Mouse (Mus musculus): ENCODE measurements around the gene Pgm2l1.
A peak's percentile ranks its signal among the peaks of the same experiment; 100 is the strongest.

Gene Pgm2l1

DNA sequence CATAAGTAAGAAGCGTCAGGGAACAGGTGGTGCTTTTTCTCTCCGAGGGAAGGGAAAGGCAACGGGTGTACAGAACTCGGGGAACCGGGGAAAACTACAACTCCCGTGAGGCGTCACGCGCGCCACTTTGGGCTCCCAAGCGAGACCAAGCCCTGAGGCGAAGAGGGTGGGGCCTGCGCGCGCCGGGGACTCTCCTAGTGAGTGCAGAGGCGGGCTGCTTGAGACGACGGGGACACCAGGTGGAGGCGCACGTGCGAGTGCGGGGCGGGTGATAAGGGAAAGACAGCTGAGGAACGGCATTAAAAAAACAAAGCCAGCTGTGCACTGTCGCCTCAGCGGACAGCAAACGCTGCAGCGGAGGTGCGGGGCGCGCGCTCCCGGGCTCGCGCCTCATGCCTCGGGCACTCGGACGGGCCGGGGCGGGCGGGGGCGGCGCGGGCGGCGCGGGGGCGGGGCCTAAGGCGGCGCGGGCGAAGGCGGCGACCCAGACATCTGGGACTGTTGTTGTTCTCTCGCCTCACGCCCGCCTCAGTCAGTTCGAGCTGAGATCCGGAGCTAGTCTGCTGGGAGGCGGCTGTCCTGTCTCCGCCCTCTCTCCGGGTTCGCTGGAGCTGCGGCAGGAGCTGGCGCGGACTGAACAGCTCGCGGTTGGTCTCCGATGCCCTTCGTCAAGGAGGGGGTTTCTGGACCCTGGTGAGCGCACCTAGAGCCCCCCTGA is at the start of gene Pgm2l1:
Pgm2l1 (plus strand) TSS at position 237 of the 718 bp plus-strand sequence.
- DNase-seq (ENCODE audit: low spot score in 2 of 2): peak; percentile 93 to 97

DNA sequence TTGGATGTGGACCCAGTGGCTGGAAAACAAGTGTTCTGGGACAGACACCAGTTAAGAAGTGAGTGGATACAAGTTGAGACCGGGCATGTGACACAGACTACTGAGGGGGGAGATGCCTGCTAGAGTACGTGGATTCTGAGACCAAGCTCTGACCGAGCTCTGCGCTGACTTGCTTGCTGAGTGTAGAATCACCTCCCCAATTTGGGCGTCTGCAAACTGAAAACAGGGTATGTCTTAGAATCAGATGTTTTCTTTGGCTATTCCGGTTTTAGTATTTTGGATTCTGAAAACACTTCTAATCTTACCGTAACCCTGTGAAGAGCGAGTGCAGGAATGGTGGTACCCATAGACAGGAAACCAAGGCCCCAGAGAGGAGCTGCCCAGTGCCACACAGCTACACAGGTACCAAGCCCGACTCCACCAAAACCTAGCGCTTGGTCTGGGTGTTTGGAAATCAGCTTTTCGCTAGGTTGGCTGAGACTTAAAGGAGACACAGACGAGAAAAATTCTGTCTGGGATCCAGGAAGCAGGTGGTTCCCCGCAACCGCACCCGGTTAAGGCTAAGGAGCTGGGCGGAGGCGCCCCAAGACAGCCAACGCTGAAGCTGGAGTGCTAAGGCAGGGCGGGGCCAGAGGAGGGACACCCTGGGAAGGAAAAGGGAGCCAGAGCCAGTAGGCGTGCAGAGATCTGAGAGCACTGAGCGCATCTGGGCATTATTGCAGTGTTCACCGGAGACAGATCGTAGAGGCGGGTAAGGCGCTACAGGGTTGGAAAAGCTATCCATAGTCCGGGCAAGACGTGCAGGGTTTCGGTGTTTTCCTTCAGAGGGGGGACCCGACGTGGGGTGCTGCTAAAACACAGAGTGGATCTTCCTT is 48.9 kb upstream of the Pgm2l1 start:
- peak; percentile 37 to 76 for DNase-seq (ENCODE audit: low spot score in 2 of 2)

GRCm38 (mm10) chr7:100178891-100179233 is 48.3 kb upstream of the Pgm2l1 start:
- DNase-seq (ENCODE audit: low spot score in 2 of 2): no peak

DNA sequence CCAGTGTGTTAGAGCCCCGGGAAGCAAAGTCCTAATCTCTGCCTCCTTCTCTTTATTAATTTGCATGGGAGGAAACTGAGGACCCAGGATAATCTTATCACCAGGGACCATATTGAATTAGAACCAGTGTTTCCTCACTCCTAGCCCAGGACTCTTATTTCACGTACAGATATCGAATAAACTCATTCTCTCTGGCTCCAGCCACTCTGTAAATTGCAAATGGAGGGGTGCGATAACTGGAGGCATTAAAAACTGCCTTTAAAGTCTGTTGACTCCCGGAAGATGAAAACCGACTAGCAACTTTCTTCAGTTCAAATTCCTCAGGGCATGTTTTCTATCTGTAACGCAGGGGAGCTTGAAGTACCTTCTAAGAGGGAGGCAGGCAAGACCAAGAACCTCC is 47.8 kb upstream of the Pgm2l1 start:
- DNase-seq (ENCODE audit: low spot score in 2 of 2): no peak

DNA sequence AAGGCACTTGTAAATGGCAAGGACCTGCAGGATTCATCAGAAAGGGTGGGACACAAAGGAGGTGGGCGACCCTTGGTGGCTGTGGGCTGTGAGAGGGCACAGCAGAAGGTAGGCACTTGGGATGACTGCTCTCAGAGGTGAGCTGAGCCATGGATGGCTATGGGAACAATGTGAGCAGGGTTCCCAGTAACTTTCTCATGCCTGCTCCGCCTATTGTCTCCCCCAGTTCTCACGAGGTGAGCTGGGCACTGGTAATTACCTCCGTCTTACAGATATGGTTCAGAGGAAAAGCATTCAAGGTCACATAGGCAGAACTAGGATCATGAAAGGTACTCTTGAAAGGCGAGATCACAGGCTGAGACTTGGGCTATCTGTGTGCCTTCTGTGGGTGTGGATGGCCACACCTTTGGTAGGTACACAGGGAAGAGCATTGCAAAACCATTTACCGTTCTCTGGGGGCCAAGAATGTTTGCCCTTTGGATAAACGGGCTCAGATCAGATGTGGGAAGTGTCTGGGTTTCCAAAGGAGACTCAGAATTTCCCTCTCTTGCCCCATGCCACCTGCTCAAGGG is 47.3 kb upstream of the Pgm2l1 start:
- DNase-seq (ENCODE audit: low spot score in 2 of 2): no peak

- no peak for DNase-seq (ENCODE audit: low spot score in 2 of 2)
Observed at GRCm38 (mm10) chr7:100181176-100181575, 46.0 kb upstream of the Pgm2l1 start.

DNA sequence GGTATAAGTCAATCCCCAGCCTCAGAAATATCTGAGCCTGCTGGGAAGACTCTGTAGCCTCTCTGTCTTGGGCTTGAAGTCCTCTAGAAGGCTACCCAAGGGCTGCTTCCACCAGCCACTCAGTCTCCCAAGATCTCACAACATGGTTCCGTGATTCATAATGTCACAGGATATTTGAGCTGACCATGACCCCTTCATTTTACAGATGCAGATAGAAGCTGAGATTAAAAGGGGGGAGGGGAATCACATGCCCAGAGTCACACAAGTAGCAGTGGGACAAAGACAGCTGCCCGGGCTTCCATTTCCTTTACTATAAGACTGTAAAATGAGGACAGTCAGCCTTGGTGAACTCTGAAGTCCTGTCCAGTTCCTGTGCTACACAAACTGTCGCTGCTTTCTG is 45.6 kb upstream of the Pgm2l1 start:
- DNase-seq (ENCODE audit: low spot score in 2 of 2): no peak

GRCm38 (mm10) chr7:100182388-100182787 is 44.8 kb upstream of the Pgm2l1 start:
- DNase-seq (ENCODE audit: low spot score in 2 of 2): no peak

DNA sequence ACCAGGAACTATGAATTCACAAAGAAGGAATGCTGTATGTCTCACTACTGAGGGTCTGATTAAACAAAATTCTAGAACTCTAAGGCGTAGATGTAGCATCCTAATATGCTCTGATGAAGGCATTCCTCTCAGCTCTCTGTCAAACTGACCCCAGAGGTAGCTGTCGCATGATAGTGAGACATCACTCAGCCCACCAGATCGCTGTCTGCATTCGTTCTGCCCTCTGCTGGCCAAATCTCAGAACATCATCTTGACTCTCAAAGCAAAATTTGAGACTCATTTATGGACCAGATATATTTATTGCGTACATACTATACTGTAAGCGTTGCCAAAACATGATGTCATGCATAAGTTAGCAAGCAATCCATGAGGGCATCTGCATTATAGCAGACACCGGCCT is 39.6 kb upstream of the Pgm2l1 start:
- DNase-seq (ENCODE audit: low spot score in 2 of 2): peak; percentile 19 to 24

DNA sequence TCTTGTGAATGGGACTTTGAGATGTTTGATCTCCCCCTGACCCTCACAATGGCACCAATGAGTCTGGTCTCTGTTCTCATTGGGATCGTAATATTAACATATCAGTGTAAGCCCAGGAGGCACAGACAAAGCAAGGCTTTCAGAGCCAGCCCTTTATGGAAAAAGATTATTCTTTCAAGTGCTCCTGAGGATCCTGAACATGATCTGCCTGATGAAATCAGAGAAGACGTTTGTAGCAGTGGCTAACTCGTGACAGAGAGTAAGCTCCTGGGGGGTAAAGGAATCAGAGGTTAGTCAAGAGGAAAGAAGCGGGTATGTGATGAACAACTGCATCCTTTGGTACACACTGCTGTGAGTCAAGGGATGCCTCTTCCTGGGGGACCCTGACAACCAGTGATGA is 37.0 kb upstream of the Pgm2l1 start:
- no peak for DNase-seq (ENCODE audit: low spot score in 2 of 2)

- peak; percentile 37 to 41 for DNase-seq (ENCODE audit: low spot score in 2 of 2)
Observed at GRCm38 (mm10) chr7:100190778-100191177, 36.4 kb upstream of the Pgm2l1 start.

DNA sequence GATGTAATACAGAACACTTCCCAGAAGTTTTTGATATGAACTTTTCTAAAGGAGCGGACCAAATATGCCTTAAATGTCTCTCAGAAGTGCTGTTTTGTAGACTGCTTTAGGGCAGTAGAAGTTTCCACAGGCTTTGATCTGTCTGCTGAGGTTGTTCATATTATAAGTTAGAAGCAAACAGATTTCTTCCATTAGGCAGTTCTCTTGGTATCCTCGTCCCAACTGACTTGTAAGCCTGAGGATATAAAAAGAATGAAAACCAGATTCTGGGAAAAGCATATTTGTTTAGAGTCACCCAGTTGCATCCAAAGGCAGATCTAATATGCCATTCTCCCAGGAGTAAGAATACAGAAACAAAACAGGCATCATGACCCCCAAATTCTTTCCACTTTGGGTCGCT is 26.0 kb upstream of the Pgm2l1 start:
- DNase-seq (ENCODE audit: low spot score in 2 of 2): no peak

DNA sequence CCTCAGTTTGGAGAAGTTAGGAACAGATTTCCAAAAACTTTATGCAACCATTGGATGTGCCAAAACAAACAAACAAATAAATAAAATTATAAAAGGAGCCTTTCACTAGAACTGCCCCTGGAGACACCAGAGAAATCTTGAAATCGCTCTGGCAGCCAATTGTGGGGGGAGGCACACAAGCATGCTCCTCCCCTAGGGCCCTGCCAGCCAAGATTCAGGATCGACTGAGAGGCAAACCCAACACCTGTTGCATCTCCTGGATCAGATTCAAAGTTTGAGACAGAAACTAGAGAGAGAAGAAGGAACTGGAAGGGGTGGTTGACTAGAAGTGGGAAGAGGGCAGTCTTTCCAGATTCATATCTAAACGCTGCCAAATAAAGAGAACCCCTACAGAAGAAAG is 23.6 kb upstream of the Pgm2l1 start:
- DNase-seq (ENCODE audit: low spot score in 2 of 2): no peak

- no peak for DNase-seq (ENCODE audit: low spot score in 2 of 2)
Observed at GRCm38 (mm10) chr7:100204871-100205270, 22.3 kb upstream of the Pgm2l1 start.

DNA sequence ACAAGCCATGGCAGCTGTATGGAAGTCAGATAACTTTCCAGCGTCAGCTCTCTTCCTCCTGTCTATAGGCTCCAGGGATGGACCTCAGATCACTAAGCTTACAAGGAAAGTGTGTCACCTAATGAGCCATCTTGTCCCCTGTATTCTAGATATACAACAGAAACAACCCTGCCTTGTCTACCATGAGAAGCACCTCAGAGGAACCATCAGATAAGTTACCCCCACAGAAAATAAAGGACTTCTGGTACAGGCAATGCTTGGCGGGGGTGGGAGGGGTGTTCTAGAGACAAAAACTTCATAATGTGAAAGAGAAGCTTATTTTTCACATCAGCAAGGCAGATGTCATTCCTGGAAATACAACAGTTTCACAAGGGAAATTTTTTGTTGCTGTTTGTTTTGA is 21.1 kb upstream of the Pgm2l1 start:
- DNase-seq (ENCODE audit: low spot score in 2 of 2): no peak

DNA sequence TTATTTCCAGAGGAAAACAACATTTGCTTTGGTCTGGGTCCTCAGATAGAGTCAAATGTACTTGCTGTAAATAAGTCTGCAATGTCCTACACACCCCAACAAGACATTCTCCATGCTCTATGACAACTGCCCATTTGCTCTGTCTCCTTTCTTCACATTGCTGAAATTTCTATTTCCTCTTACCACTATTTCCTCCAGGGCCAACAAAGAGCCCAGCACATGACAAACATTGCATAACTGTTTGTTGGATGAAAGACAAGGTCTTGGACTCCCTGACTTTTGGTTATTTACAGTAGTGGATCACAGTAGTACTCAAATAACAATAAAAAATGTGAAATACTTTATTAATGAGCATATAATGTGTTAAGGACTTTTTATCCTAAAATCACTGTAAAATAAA is 19.3 kb upstream of the Pgm2l1 start:
- no peak for DNase-seq (ENCODE audit: low spot score in 2 of 2)

GRCm38 (mm10) chr7:100214310-100214709 is 12.9 kb upstream of the Pgm2l1 start:
- no peak for DNase-seq (ENCODE audit: low spot score in 2 of 2)

DNA sequence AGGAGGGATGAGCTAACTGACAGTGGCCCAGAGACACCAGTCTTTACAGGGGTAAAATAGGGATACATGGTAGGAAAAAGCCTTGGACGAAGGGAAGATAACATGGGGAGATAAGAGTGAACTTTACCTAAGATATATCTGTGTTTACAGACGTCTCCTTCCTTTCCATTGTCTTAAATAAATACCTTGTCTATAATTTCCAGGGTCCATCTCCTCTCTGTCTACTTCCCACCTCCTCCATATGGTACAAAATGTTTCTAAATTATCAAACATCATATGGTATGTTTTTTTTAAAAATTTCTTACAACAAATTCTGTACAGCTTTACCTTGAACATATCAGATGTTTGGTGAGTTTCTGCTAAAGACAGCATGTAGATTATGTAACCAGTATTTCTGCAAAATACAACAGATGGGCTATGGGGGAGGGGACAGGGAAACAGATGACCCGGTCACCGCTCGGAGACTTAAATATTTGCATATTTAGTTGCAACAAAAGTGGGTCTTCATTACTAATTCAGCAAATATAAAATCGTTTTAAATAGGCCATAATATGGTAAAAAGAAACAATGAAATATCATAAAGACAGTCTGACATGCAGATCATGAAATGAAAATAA is 12.0 kb upstream of the Pgm2l1 start:
- no peak for DNase-seq (ENCODE audit: low spot score in 2 of 2)

- no peak for DNase-seq (ENCODE audit: low spot score in 2 of 2)
Observed at GRCm38 (mm10) chr7:100215976-100216375, 11.2 kb upstream of the Pgm2l1 start.

DNA sequence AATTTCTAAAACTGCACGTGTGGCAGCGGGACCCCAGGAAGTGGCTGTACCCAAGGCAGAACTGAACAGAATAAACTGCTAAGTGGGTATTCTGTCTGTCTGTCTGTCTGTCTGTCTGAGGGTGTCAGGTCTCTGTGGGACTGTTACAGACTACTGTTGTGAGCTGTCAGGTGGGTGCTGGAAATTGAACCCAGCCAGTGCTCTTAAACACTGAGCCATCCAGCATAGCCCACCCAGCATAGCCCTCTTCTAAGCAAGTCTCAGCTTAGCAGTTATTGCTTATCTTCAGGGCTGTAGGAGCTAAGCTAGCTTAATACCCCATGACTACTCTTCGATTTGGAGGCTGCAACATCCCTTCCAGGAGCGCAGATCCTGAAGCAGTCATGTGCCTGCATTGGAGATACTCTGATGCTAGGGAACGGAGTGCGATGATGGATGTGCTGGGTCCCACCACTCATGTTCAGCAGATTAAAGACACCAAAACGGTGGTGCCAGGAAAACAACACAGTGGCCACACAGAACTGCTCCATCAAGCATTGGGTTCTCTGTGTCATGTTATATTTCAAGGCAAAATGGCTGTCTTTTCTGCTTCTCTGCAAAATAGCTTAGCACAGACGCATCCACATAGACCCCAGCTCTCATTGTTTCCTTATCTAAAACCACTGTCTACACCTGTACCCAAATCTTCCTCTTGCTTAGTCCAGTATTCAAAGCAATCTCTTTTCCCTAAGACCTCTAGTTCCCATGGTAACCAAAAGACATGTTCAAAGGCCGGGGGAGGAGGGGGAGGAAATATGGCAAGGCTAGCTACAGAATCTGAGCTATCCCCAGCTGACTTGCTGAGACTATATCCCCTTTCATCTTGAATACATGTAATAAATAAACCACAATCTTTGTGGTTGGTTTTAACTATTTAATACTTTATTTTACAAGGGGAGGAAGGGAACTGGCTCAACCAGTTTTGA is 10.3 kb upstream of the Pgm2l1 start:
- DNase-seq (ENCODE audit: low spot score in 2 of 2): no peak

- DNase-seq (ENCODE audit: low spot score in 2 of 2): peak in 1 of 2 experiments; percentile 17
Observed at GRCm38 (mm10) chr7:100227896-100228525, 817 bp downstream of the Pgm2l1 start.
